Mouse (Mus musculus): ENCODE measurements around the gene Ncs1. TPM values are rescaled to one million over a fixed set of nuclear protein-coding genes. Genes with fewer than 3 reads are reported as not detected.

The Ncs1 gene
- polyA plus RNA-seq, 1 experiment from 2014 or later, result 11.8 TPM

- Histone ChIP-seq H3K27me3 (ENCODE audit: control insufficient read depth, insufficient read depth, low read depth, low read length) (no peaks in the 10 kb centered on the region), H3K4me3 (ENCODE audit: low read length) (no peak overlapping the region), H3K4me2 (ENCODE audit: low read depth, low read length) (no peak overlapping the region), H3K4me1 (replicated peaks; ENCODE audit: control insufficient read depth, insufficient read depth, low read length) (peaks cover 4% of the 10 kb centered on the region; the same call in 1 of the 2 replicates), H3K9ac (ENCODE audit: low read length) (no peak overlapping the region), H3K36me3 (ENCODE audit: control insufficient read depth, insufficient read depth, low read length) (no peaks in the 10 kb centered on the region), H3K9me3 (ENCODE audit: control insufficient read depth, low read length) (no peaks in the 10 kb centered on the region), H3K27ac (ENCODE audit: low read length) (no peak overlapping the region)
- 13% methylated on average over 4 of the region's 4 CpGs for WGBS
- ATAC-seq (ENCODE audit: low read depth), result no peak
Observed at GRCm38 (mm10) chr2:31299266-31299665, 53.6 kb downstream of the Ncs1 start.

DNA sequence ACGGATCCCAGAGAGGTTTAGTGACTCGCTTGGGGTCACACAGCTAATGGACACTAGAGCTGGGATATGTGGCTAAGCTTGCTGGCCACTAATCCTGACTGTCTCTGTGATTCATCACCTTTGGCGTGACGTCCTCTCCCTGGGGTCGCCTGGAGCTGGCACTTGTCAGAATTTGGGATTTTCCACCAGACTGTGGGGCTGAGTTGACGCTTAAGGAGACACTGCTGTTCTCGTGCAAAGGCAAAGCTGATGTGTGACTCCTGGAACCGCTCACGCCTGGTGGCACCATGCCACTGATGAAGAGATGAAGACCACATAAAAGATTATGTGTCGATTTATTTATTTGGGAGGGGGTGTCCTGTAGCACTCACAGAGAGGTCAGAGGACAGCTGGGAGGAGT lies 54.4 kb downstream of the Ncs1 start:
- no peak; the same call in 1 of the 2 replicates for ATAC-seq (ENCODE audit: low read depth)
- H3K4me1 ChIP-seq (replicated peaks; ENCODE audit: control insufficient read depth, insufficient read depth, low read length), result peaks cover 4% of the 10 kb centered on the region; the same call in 1 of the 2 replicates
- no peak overlapping the region for H3K4me3 ChIP-seq (ENCODE audit: low read length)
- no peaks in the 10 kb centered on the region for H3K36me3 ChIP-seq (ENCODE audit: control insufficient read depth, insufficient read depth, low read length)
- H3K27ac ChIP-seq (ENCODE audit: low read length), result no peak overlapping the region
- no peak overlapping the region for H3K9ac ChIP-seq (ENCODE audit: low read length)
- no peaks in the 10 kb centered on the region for H3K9me3 ChIP-seq (ENCODE audit: control insufficient read depth, low read length)
- H3K4me2 ChIP-seq (ENCODE audit: low read depth, low read length), result no peak overlapping the region
- no peaks in the 10 kb centered on the region for H3K27me3 ChIP-seq (ENCODE audit: control insufficient read depth, insufficient read depth, low read depth, low read length)
- WGBS, result 53% methylated on average over 10 of the region's 10 CpGs

- H3K4me3 ChIP-seq (ENCODE audit: low read length), result no peak overlapping the region
Observed at GRCm38 (mm10) chr2:31303177-31303576, 57.6 kb downstream of the Ncs1 start.

DNA sequence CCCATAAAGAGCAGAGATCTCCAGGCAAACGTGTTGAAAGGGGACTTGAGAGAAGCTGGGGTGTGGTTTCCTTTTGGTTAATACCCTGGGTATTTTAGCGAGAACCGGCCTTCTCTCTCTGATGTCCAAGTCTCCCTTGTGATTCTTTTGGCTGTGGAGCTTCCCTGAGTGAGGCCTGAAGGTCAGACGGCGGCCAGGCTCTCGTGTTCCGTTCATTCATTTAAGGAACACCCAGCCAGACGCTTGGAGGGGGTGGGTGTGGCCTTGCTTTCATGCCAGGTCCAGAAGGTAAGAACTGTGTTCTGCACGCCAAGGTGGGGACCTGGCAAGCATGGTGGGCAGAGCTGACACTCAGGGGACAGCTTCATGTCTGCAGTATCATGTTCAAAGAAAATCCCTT lies 58.6 kb downstream of the Ncs1 start:
- H3K9me3 ChIP-seq (ENCODE audit: control insufficient read depth, low read length), result no peaks in the 10 kb centered on the region

More at GRCm38 (mm10) chr2:31303177-31303576, 57.6 kb downstream of the Ncs1 start:
- WGBS, result 62% methylated on average over 9 of the region's 9 CpGs
- Histone ChIP-seq H3K27ac (ENCODE audit: low read length) (no peak overlapping the region), H3K27me3 (ENCODE audit: control insufficient read depth, insufficient read depth, low read depth, low read length) (no peaks in the 10 kb centered on the region; the same call in 1 of the 2 replicates), H3K4me2 (ENCODE audit: low read depth, low read length) (no peak overlapping the region), H3K9ac (ENCODE audit: low read length) (no peak overlapping the region), H3K4me1 (replicated peaks; ENCODE audit: control insufficient read depth, insufficient read depth, low read length) (peaks cover 4% of the 10 kb centered on the region; the same call in 1 of the 2 replicates), H3K36me3 (ENCODE audit: control insufficient read depth, insufficient read depth, low read length) (no peaks in the 10 kb centered on the region), H3K9me3 (ENCODE audit: control insufficient read depth, low read length) (no peaks in the 10 kb centered on the region)
- no peak for ATAC-seq (ENCODE audit: low read depth)

DNA sequence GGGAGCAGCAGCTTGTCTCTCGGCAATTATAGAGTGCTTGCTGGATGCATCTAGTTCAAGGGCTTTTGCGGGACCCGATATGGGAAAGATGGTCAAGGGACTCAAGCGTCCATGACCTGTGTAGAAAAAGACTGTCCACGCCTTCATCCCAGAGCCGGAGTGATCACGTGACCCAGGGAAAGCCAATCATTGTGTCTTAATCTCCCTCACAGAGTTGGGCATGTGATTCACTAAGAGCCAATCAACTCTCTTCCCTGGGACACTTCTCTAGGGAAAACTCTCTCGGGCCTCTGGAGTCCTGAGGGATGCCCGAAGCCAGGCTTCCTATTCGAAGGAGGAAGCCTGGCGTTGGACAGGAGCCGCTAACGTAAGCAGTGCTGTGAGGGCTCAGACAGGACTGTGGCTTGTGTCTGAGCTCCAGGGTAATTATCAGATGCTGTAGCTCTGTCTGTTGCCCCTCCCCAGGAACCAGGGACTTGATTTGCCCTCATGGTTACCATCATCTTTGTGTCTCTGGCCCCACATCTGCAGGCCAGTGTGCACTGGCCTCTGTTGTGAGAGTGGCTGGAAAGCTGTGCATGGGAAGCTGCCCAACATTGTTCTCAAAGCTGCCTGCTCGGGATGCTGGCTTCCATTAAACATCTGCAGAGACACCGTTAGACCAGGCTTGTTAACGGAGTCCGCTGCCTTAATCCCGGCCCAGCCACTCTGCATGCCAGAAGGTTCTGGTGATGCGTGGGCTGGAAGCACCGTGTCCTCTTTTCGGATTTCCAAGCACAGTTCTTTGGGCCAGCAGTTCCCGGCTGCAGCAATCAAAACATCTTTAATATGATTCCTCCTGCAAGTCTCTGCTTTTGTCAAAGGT lies 59.4 kb downstream of the Ncs1 start:
- H3K4me2 ChIP-seq (ENCODE audit: low read depth, low read length), result no peak overlapping the region

More for the DNA sequence above, 58.6 kb downstream of the Ncs1 start:
- no peak overlapping the region for H3K27ac ChIP-seq (ENCODE audit: low read length)
- no peak for ATAC-seq (ENCODE audit: low read depth)
- H3K4me1 ChIP-seq (replicated peaks; ENCODE audit: control insufficient read depth, insufficient read depth, low read length), result no peaks in the 10 kb centered on the region
- WGBS, result 57% methylated on average over 9 of the region's 9 CpGs
- no peak overlapping the region for H3K4me2 ChIP-seq (ENCODE audit: low read depth, low read length)
- no peak overlapping the region for H3K9ac ChIP-seq (ENCODE audit: low read length)
- no peak overlapping the region for H3K4me3 ChIP-seq (ENCODE audit: low read length)
- no peaks in the 10 kb centered on the region; the same call in 1 of the 2 replicates for H3K27me3 ChIP-seq (ENCODE audit: control insufficient read depth, insufficient read depth, low read depth, low read length)
- no peaks in the 10 kb centered on the region for H3K36me3 ChIP-seq (ENCODE audit: control insufficient read depth, insufficient read depth, low read length)

GRCm38 (mm10) chr2:31305684-31306083 lies 60.1 kb downstream of the Ncs1 start:
- H3K27me3 ChIP-seq (ENCODE audit: control insufficient read depth, insufficient read depth, low read depth, low read length), result peaks cover 11% of the 10 kb centered on the region
- H3K9ac ChIP-seq (ENCODE audit: low read length), result no peak overlapping the region
- no peaks in the 10 kb centered on the region for H3K36me3 ChIP-seq (ENCODE audit: control insufficient read depth, insufficient read depth, low read length)
- H3K4me2 ChIP-seq (ENCODE audit: low read depth, low read length), result no peak overlapping the region
- no peaks in the 10 kb centered on the region for H3K9me3 ChIP-seq (ENCODE audit: control insufficient read depth, low read length)
- H3K4me1 ChIP-seq (replicated peaks; ENCODE audit: control insufficient read depth, insufficient read depth, low read length), result no peaks in the 10 kb centered on the region
- H3K27ac ChIP-seq (ENCODE audit: low read length), result no peak overlapping the region
- H3K4me3 ChIP-seq (ENCODE audit: low read length), result no peak overlapping the region
- WGBS, result 36% methylated on average over 4 of the region's 4 CpGs
- 0 out of 2 replicates have a peak, but pooled peaks have one; percentile 12 for ATAC-seq (ENCODE audit: low read depth)

More for the DNA sequence above, 59.4 kb downstream of the Ncs1 start:
- 69% methylated on average over 22 of the region's 22 CpGs for WGBS
- H3K27ac ChIP-seq (ENCODE audit: low read length), result no peak overlapping the region
- no peak overlapping the region for H3K4me3 ChIP-seq (ENCODE audit: low read length)
- H3K4me1 ChIP-seq (replicated peaks; ENCODE audit: control insufficient read depth, insufficient read depth, low read length), result no peaks in the 10 kb centered on the region
- H3K27me3 ChIP-seq (ENCODE audit: control insufficient read depth, insufficient read depth, low read depth, low read length), result peaks cover 7% of the 10 kb centered on the region
- no peaks in the 10 kb centered on the region for H3K36me3 ChIP-seq (ENCODE audit: control insufficient read depth, insufficient read depth, low read length)
- ATAC-seq (ENCODE audit: low read depth), result no peak
- no peaks in the 10 kb centered on the region for H3K9me3 ChIP-seq (ENCODE audit: control insufficient read depth, low read length)
- H3K9ac ChIP-seq (ENCODE audit: low read length), result no peak overlapping the region

- 55% methylated on average over 4 of the region's 4 CpGs for WGBS
- no peak for ATAC-seq (ENCODE audit: low read depth)
- no peaks in the 10 kb centered on the region for H3K36me3 ChIP-seq (ENCODE audit: control insufficient read depth, insufficient read depth, low read length)
Observed at GRCm38 (mm10) chr2:31308257-31308656, 62.6 kb downstream of the Ncs1 start.

GRCm38 (mm10) chr2:31309549-31309948 lies 63.9 kb downstream of the Ncs1 start:
- Histone ChIP-seq H3K9me3 (ENCODE audit: control insufficient read depth, low read length) (no peaks in the 10 kb centered on the region), H3K27me3 (ENCODE audit: control insufficient read depth, insufficient read depth, low read depth, low read length) (peaks cover 40% of the 10 kb centered on the region), H3K27ac (ENCODE audit: low read length) (no peak overlapping the region), H3K4me3 (ENCODE audit: low read length) (no peak overlapping the region), H3K36me3 (ENCODE audit: control insufficient read depth, insufficient read depth, low read length) (no peaks in the 10 kb centered on the region), H3K4me1 (replicated peaks; ENCODE audit: control insufficient read depth, insufficient read depth, low read length) (no peaks in the 10 kb centered on the region), H3K4me2 (ENCODE audit: low read depth, low read length) (no peak overlapping the region), H3K9ac (ENCODE audit: low read length) (no peak overlapping the region)
- 43% methylated on average over 15 of the region's 15 CpGs for WGBS
- ATAC-seq (ENCODE audit: low read depth), result no peak

More at GRCm38 (mm10) chr2:31308257-31308656, 62.6 kb downstream of the Ncs1 start:
- H3K27me3 ChIP-seq (ENCODE audit: control insufficient read depth, insufficient read depth, low read depth, low read length), result peaks cover 27% of the 10 kb centered on the region
- no peaks in the 10 kb centered on the region for H3K4me1 ChIP-seq (replicated peaks; ENCODE audit: control insufficient read depth, insufficient read depth, low read length)
- H3K4me2 ChIP-seq (ENCODE audit: low read depth, low read length), result no peak overlapping the region
- H3K27ac ChIP-seq (ENCODE audit: low read length), result no peak overlapping the region
- no peak overlapping the region for H3K4me3 ChIP-seq (ENCODE audit: low read length)
- H3K9ac ChIP-seq (ENCODE audit: low read length), result no peak overlapping the region
- H3K9me3 ChIP-seq (ENCODE audit: control insufficient read depth, low read length), result no peaks in the 10 kb centered on the region

- Histone ChIP-seq H3K9ac (ENCODE audit: low read length) (no peak within 1 kb of the TSS), H3K4me2 (ENCODE audit: low read depth, low read length) (no peak within 1 kb of the TSS), H3K4me3 (ENCODE audit: low read length) (no peak within 1 kb of the TSS), H3K27me3 (ENCODE audit: control insufficient read depth, insufficient read depth, low read depth, low read length) (peaks cover 83% of the 10 kb centered on the region), H3K4me1 (replicated peaks; ENCODE audit: control insufficient read depth, insufficient read depth, low read length) (no peaks in the 10 kb centered on the region), H3K27ac (ENCODE audit: low read length) (no peak within 1 kb of the TSS), H3K36me3 (ENCODE audit: control insufficient read depth, insufficient read depth, low read length) (no peaks in the 10 kb centered on the region), H3K9me3 (ENCODE audit: control insufficient read depth, low read length) (no peaks in the 10 kb centered on the region)
- WGBS, result under 1% methylated on average over 30 of the region's 33 CpGs
- ATAC-seq (ENCODE audit: low read depth), result no peak
Observed at GRCm38 (mm10) chr2:31314007-31314465, 68.4 kb downstream of the Ncs1 start, which contains the start of gene Hmcn2. Gene Hmcn2 (plus strand): TSS chr2:31314415.
